8 mouse cellular contexts compared by ENCODE assay signal in genomic region chr10:95416685-95417495, GRCm38 (mm10). TPM values are rescaled to one million over a fixed set of nuclear protein-coding genes. Genes with fewer than 3 reads are reported as not detected.
DNase-seq lines count a peak whose midpoint lies in the region; ATAC-seq and TF ChIP-seq lines count a peak whose summit lies in the region.

Gene Socs2 (minus strand): TSS chr10:95417180.

- H3K27ac ChIP-seq in cortical plate, adult 2 months (ENCODE audit: insufficient read depth, low read length), result peak within 1 kb of the TSS; percentile 11; the same call in 1 of the 2 replicates

- no peaks in the 10 kb centered on the region for H3K4me1 ChIP-seq in cortical plate, adult 2 months (ENCODE audit: control insufficient read depth, insufficient read depth, low read length)
- peaks cover 37% of the 10 kb centered on the region for H3K4me1 ChIP-seq in megakaryocyte, embryonic 14.5 days

- H3K36me3 ChIP-seq in megakaryocyte, embryonic 14.5 days (replicated peaks; ENCODE audit: low read length), result peaks cover 4% of the 10 kb centered on the region

- H3K4me3 ChIP-seq in cortical plate, adult 2 months (ENCODE audit: insufficient read depth, low read length), result peak within 1 kb of the TSS; percentile 49
- H3K4me3 ChIP-seq in megakaryocyte, embryonic 14.5 days (replicated peaks), result peak within 1 kb of the TSS; percentile 92

- TF ChIP-seq CTCF in cortical plate, adult 2 months (IDR thresholded peaks at IDR 0.05; ENCODE audit: extremely low read depth, insufficient read depth, low read length), result no peak

- H3K9me3 ChIP-seq in megakaryocyte, embryonic 14.5 days, result peaks cover 3% of the 10 kb centered on the region

- peak; percentile 46; the same call in 1 of the 2 replicates for TF ChIP-seq POLR2A in cortical plate, adult 2 months (IDR thresholded peaks at IDR 0.05; ENCODE audit: extremely low read depth, insufficient read depth, low read length)

- peak; percentile 47 for ATAC-seq in inflammation-experienced regulatory T-cells, adult 6 months

- DNase-seq in adrenal gland, adult (ENCODE audit: inconsistent age in 2 of 2, low spot score in 1 of 2), result peak; percentile 92 to 99
- peak; percentile 91 for DNase-seq in gastrocnemius, postnatal 14 days
- DNase-seq in left cerebral cortex, adult 9 months (ENCODE audit: low spot score in 2 of 2), result peak; percentile 71 to 88
- peak; percentile 90 for DNase-seq in right cerebral cortex, postnatal 14 days
- DNase-seq in urinary bladder, postnatal 25 days (ENCODE audit: low spot score), result peak; percentile 82

- peaks cover 12% of the 10 kb centered on the region for H3K27me3 ChIP-seq in megakaryocyte, embryonic 14.5 days (replicated peaks)

- intact Hi-C loops in gastrocnemius, postnatal 14 days (cut with DNase I; ENCODE audit: low total_unique reads), result loop anchor here (5.0 kb wide), 3 partner anchors 100 to 330 kb away; no protein-coding TSS in a partner anchor

RNA-seq across cellular contexts. Expression of gene Socs2, which starts in this region (rescaled TPM):
- polyA plus RNA-seq in cortical plate, adult 2 months (2012; rRNA removed), result 22.8 and 23.7 TPM in 2 replicates
- total RNA-seq in gastrocnemius, postnatal 14 days (2021), result 1 to 10 TPM; 8.2 to 9.4 TPM
- polyA plus RNA-seq in inflammation-experienced regulatory T-cells, adult 6 months (2017; shearing (Covaris generic)), result 10 to 100 TPM; 27.9 to 49.8 (median 37.4) TPM
- polyA plus RNA-seq in megakaryocyte, embryonic 14.5 days (2012; ENCODE audit: insufficient read depth, low replicate concordance), result 24.6 and 34.4 TPM in 2 replicates

Comparison
In these comparisons a context has a peak if more than half of its experiments do, and no peak if none do; other contexts are left out.
1. Peak in every context shown above with its lines: DNase-seq, ATAC-seq, H3K4me3 ChIP-seq and H3K27ac ChIP-seq.